Mouse (Mus musculus) neutrophil, adult 59 days (primary cell): ENCODE results near the gene Krt73. TPM values are rescaled to one million over a fixed set of nuclear protein-coding genes. Genes with fewer than 3 reads are reported as not detected.

Experiments used
- total RNA-seq, 2 experiments: library from RNA; stranded (reverse); gene quantifications; 1 replicate in 1 of 2; 2 replicates in 1 of 2; pipeline ENCODE4 v1.2.4; 2023

The Krt73 gene
- not detected for total RNA-seq

GRCm38 (mm10) chr15:101802296-101802835 lies at the start of gene Krt73:
TSS of gene Krt73 (minus strand) at chr15:101802346.

GRCm38 (mm10) chr15:101850694-101851093 lies 48.5 kb upstream of the Krt73 start, which contains the start of gene Krt1:
TSS of gene Krt1 (minus strand) at chr15:101850794.

GRCm38 (mm10) chr15:101817875-101818274 lies 15.7 kb upstream of the Krt73 start, which contains the start of gene Krt2:
TSS of gene Krt2 (minus strand) at chr15:101818169.

GRCm38 (mm10) chr15:101786360-101786759 lies 15.8 kb downstream of the Krt73 start, which contains the start of gene Krt72:
TSS of gene Krt72 (minus strand) at chr15:101786460.

Other genes starting within 250 kb of the Krt73 start
- gene Krt90, start 239.4 kb downstream of the Krt73 start, total RNA-seq, result not detected
- gene Krt75, start 228.4 kb downstream of the Krt73 start, total RNA-seq, result under 1 TPM; 0.73 to 0.76 TPM
- gene Gm5414, start 174.2 kb downstream of the Krt73 start, total RNA-seq, result not detected
- gene Gm5478, start 155.0 kb downstream of the Krt73 start, total RNA-seq, result not detected
- not detected for gene Krt6b, start 122.1 kb downstream of the Krt73 start, total RNA-seq
- not detected for gene Krt6a, start 108.0 kb downstream of the Krt73 start, total RNA-seq
- gene Krt5, start 89.4 kb downstream of the Krt73 start, total RNA-seq, result not detected
- gene Krt71, start 59.2 kb downstream of the Krt73 start, total RNA-seq, result not detected
- not detected for gene Krt72, start 15.9 kb downstream of the Krt73 start, total RNA-seq
- not detected for gene Krt2, start 15.8 kb upstream of the Krt73 start, total RNA-seq
- not detected for gene Krt1, start 48.4 kb upstream of the Krt73 start, total RNA-seq
- not detected for gene Krt77, start 67.4 kb upstream of the Krt73 start, total RNA-seq
- gene Krt76, start 90.6 kb upstream of the Krt73 start, total RNA-seq, result not detected
- gene Krt4, start 122.4 kb upstream of the Krt73 start, total RNA-seq, result not detected
- not detected for gene Krt79, start 138.0 kb upstream of the Krt73 start, total RNA-seq
- not detected for gene Krt78, start 151.9 kb upstream of the Krt73 start, total RNA-seq
- gene Krt8, start 202.1 kb upstream of the Krt73 start, total RNA-seq, result not detected
- under 1 TPM; 0.26 to 0.73 TPM for gene Krt18, start 225.8 kb upstream of the Krt73 start, total RNA-seq